Mouse (Mus musculus): ENCODE results near the gene Tcf12. TPM values are rescaled to one million over a fixed set of nuclear protein-coding genes. Genes with fewer than 3 reads are reported as not detected.

Tcf12 gene
- 10 to 100 TPM; 43.9 to 50.3 TPM for total RNA-seq (2021)

- DNase-seq (ENCODE audit: low spot score in 2 of 2), result peak; percentile 86 to 89
- intact Hi-C loops (cut with DNase I), result loop anchor here (1.0 to 5.0 kb wide), 3 partner anchors 21 to 163 kb away; partner anchors contain the start of gene Zfp280d
Observed at GRCm38 (mm10) chr9:72111622-72112550, at the start of gene Tcf12. Gene Tcf12, minus strand, starts transcription at chr9:72111871.

GRCm38 (mm10) chr9:72158392-72158791 lies 46.7 kb upstream of the Tcf12 start:
- intact Hi-C loops (cut with DNase I), result no loop called here
- no peak for DNase-seq (ENCODE audit: low spot score in 2 of 2)

- no peak for DNase-seq (ENCODE audit: low spot score in 2 of 2)
- intact Hi-C loops (cut with DNase I), result no loop called here
Observed at GRCm38 (mm10) chr9:72157091-72157490, 45.4 kb upstream of the Tcf12 start.

- DNase-seq (ENCODE audit: low spot score in 2 of 2), result peak; percentile 24 to 73
- intact Hi-C loops (cut with DNase I), result loop anchor here (1.0 kb wide), 1 partner anchor 37 kb away; no protein-coding TSS in a partner anchor
Observed at GRCm38 (mm10) chr9:72155250-72156138, 43.8 kb upstream of the Tcf12 start.

GRCm38 (mm10) chr9:72144148-72144547 lies 32.5 kb upstream of the Tcf12 start:
- DNase-seq (ENCODE audit: low spot score in 2 of 2), result no peak
- intact Hi-C loops (cut with DNase I), result no loop called here

GRCm38 (mm10) chr9:72137899-72138298 lies 26.2 kb upstream of the Tcf12 start:
- intact Hi-C loops (cut with DNase I), result no loop called here
- no peak for DNase-seq (ENCODE audit: low spot score in 2 of 2)

- DNase-seq (ENCODE audit: low spot score in 2 of 2), result no peak
- intact Hi-C loops (cut with DNase I), result loop anchor here (1.0 to 5.0 kb wide), 2 partner anchors 23 to 143 kb away; partner anchors contain the start of gene Tcf12
Observed at GRCm38 (mm10) chr9:72133772-72134245, 22.1 kb upstream of the Tcf12 start.

- intact Hi-C loops (cut with DNase I), result loop anchor here (1.0 to 5.0 kb wide), 2 partner anchors 22 to 144 kb away; partner anchors contain the start of gene Tcf12
- DNase-seq (ENCODE audit: low spot score in 2 of 2), result peak; percentile 79 to 89
Observed at GRCm38 (mm10) chr9:72133089-72133771, 21.6 kb upstream of the Tcf12 start.

- intact Hi-C loops (cut with DNase I), result loop anchor here (1.0 to 5.0 kb wide), 2 partner anchors 21 to 145 kb away; partner anchors contain the start of gene Tcf12
- peak; percentile 26 to 32 for DNase-seq (ENCODE audit: low spot score in 2 of 2)
Observed at GRCm38 (mm10) chr9:72132728-72133088, 21.0 kb upstream of the Tcf12 start.

- DNase-seq (ENCODE audit: low spot score in 2 of 2), result no peak
- intact Hi-C loops (cut with DNase I), result loop anchor here (5.0 kb wide), 1 partner anchor 147 kb away; no protein-coding TSS in a partner anchor
Observed at GRCm38 (mm10) chr9:72129884-72130283, 18.2 kb upstream of the Tcf12 start.

GRCm38 (mm10) chr9:72125442-72125841 lies 13.8 kb upstream of the Tcf12 start:
- intact Hi-C loops (cut with DNase I), result no loop called here
- no peak for DNase-seq (ENCODE audit: low spot score in 2 of 2)

- intact Hi-C loops (cut with DNase I), result no loop called here
- no peak for DNase-seq (ENCODE audit: low spot score in 2 of 2)
Observed at GRCm38 (mm10) chr9:72118490-72118889, 6.8 kb upstream of the Tcf12 start.

- intact Hi-C loops (cut with DNase I), result loop anchor here (1.0 to 5.0 kb wide), 3 partner anchors 22 to 164 kb away; partner anchors contain the start of gene Zfp280d
- peak in 1 of 2 experiments; percentile 69 for DNase-seq (ENCODE audit: low spot score in 2 of 2)
Observed at GRCm38 (mm10) chr9:72111004-72111621, 558 bp downstream of the Tcf12 start.

GRCm38 (mm10) chr9:72110627-72111003 lies 1.1 kb downstream of the Tcf12 start:
- DNase-seq (ENCODE audit: low spot score in 2 of 2), result peak; percentile 42 to 55
- intact Hi-C loops (cut with DNase I), result loop anchor here (1.0 to 5.0 kb wide), 3 partner anchors 23 to 164 kb away; partner anchors contain the start of gene Zfp280d

- DNase-seq (ENCODE audit: low spot score in 2 of 2), result no peak
- intact Hi-C loops (cut with DNase I), result no loop called here
Observed at GRCm38 (mm10) chr9:72103471-72103870, 8.2 kb downstream of the Tcf12 start.

GRCm38 (mm10) chr9:72099945-72100685 lies 11.6 kb downstream of the Tcf12 start:
- DNase-seq (ENCODE audit: low spot score in 2 of 2), result no peak
- intact Hi-C loops (cut with DNase I), result no loop called here

GRCm38 (mm10) chr9:72098056-72098455 lies 13.6 kb downstream of the Tcf12 start:
- no peak for DNase-seq (ENCODE audit: low spot score in 2 of 2)
- intact Hi-C loops (cut with DNase I), result no loop called here

GRCm38 (mm10) chr9:72097083-72097482 lies 14.6 kb downstream of the Tcf12 start:
- DNase-seq (ENCODE audit: low spot score in 2 of 2), result no peak
- intact Hi-C loops (cut with DNase I), result no loop called here
